Mouse (Mus musculus) colon, adult 2 months (tissue): Measurements from ENCODE around the gene Drg2. TPM values are rescaled to one million over a fixed set of nuclear protein-coding genes. Genes with fewer than 3 reads are reported as not detected.

Experiments used
- polyA plus RNA-seq: library from polyadenylated mRNA; depleted of rRNA; stranded (reverse); fragments of >200 nt; gene quantifications from 2 replicates; pipeline ENCODE4 v1.2.3, GENCODE M21; 2012; rRNA removed

Drg2 gene
- 31.5 and 36.1 TPM in 2 replicates for polyA plus RNA-seq

DNA sequence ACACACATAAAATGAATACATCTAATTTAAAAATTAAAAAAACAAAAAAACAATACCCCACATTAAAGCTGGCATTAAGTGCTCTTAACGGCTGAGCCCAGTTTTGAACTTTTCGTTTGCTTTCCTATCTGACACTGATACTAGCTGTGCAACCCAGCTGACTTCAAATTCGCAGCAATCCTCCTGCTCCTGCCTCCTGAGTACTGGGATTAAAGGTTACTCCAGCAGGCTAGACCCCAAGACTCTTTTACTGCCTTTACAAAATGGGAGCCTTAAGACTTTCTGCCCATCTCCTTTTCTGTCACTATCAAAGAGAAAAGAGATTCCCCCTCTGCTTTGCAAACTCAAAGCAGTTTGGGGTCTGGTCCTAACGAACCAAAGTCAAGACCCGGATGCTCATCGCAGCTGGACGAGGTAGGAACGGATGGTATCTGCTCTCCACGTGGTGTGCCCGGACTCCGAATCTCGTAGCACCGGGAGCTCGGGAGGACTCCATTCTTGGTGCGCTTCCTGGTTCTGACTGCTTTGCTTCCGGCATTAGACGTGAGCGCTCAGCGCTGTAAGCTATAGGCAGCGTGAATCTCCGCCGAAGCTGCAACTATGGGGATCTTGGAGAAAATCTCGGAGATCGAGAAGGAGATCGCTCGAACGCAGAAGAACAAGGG is at the start of gene Drg2:
Gene Drg2, plus strand, starts transcription at position 512 of the 665 bp plus-strand sequence.

DNA sequence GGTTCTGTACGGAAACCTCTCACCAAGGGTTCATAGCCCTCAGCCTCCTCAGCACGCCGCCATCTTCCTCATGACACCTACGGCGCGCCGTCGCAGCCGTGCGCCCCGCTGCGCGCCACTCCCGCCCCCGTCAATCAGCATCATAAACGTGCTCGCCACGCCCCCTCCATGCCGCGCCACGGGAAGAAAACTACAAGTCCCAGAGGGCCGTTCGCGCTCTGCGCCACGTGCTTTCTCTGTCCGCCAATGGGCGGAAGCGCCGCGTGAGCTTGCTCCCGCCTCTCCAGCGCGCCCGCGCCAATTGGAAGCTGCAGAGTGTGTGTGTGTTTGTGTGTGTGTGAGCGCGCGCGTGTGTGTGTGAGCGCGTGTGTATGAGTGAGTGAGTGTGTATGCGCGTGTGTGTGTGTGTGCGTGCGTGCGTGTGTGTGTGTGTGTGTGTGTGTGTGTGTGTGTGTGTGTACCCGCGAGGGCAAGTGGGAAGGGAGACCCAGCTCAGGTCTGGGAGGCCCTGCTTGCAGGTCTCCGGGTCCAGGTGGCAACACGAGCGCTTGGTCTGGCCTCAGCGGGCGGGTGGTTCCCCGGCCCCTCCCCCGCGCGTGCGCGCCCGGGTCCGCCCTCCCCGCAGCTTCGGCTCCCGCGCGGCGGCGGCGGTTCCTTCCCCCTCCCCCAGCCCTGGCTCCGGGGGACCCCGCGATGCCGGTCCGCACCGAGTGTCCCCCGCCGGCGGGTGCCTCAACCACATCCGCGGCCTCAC is 37.3 kb upstream of the Drg2 start, which contains the start of gene Gid4:
Gene Gid4, plus strand, starts transcription at position 183 of the 754 bp plus-strand sequence.

DNA sequence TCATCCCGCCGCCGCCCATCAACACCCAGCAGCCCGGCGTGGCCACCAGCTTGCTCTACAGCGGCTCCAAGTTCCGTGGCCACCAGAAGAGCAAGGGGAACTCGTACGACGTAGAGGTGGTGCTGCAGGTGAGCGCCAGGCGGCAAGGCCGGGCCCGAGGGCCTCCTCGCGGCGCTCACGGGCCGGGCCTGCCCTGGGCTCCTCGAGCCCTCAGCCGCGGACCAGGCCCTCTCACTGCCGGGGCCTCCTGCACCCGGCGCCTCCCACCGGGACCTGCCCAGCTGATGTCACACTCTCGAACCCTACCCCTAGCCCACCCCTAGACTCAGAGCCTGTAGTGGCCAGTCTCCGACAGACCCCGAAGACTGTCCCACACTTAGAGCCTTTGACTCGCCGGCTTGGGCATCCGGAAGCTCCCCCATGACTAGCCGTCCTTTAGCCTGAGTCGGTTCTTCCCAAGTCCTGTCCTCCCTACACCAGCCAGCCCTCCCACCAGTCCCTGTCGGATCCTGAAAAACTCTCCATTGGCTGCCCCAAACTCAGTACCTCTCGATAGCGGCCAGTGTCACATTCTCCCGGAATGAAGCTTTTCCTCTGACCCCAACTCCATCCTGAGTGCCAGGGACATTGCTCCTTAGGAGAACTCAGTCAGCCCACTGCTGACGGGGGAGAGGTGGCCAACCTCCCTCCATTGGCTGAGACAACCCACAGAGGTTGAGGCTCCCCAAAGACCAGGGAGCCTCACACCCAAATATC is 36.5 kb upstream of the Drg2 start, which contains the start of gene Atpaf2:
Gene Atpaf2, minus strand, starts transcription at position 741 of the 756 bp plus-strand sequence.

DNA sequence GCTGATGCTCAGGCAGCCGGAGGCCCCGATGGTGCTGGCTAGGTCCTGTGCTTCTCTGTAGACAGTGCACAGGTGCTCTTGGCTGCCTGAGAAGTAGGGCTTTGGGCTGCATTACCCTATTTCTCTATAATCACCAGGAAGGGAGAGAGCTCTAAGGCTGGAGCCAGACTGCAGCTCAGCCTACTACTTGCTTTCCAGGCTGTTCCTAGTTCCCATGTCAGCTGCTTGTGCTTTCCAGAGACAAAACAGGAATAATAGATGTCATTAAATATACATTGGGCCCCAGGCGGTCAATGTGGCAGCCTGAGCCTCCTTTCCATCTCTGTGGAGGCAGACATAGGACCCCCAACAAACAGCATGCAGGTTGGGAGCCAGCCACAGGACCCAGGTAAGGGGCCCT is 14.6 kb downstream of the Drg2 start, which contains the start of gene Myo15:
Gene Myo15, plus strand, starts transcription at position 301 of the 400 bp plus-strand sequence.

Other genes starting within 250 kb of the Drg2 start
- 198 and 220 TPM in 2 replicates for gene Srebf1, start 232.0 kb upstream of the Drg2 start, polyA plus RNA-seq
- 78.9 and 103 TPM in 2 replicates for gene Tom1l2, start 101.7 kb upstream of the Drg2 start, polyA plus RNA-seq
- 0.26 and 0.31 TPM in 2 replicates for gene Drc3, start 101.3 kb upstream of the Drg2 start, polyA plus RNA-seq
- 16.0 and 18.5 TPM in 2 replicates for gene Gid4, start 37.4 kb upstream of the Drg2 start, polyA plus RNA-seq
- 25.3 and 26.0 TPM in 2 replicates for gene Atpaf2, start 36.1 kb upstream of the Drg2 start, polyA plus RNA-seq
- gene Myo15, start 14.7 kb downstream of the Drg2 start, polyA plus RNA-seq = 0.02 and 0.07 TPM in 2 replicates
- 29.3 and 30.5 TPM in 2 replicates for gene Alkbh5, start 81.8 kb downstream of the Drg2 start, polyA plus RNA-seq
- gene Llgl1, start 245.1 kb downstream of the Drg2 start, polyA plus RNA-seq = 52.3 and 53.9 TPM in 2 replicates